Mouse (Mus musculus): ENCODE results near the gene Ssh3. TPM values are rescaled to one million over a fixed set of nuclear protein-coding genes. Genes with fewer than 3 reads are reported as not detected.

The Ssh3 gene
- polyA plus RNA-seq, 3 experiments from 2014 or later: 9.6 to 14.5 (median 13.6) TPM

- no peak for ATAC-seq
Measured at GRCm38 (mm10) chr19:4242416-4242815, 26.6 kb downstream of the Ssh3 start.

- no peak for ATAC-seq
Measured at GRCm38 (mm10) chr19:4240247-4240668, 28.7 kb downstream of the Ssh3 start.

- ATAC-seq: no peak
Measured at GRCm38 (mm10) chr19:4234548-4234947, 34.4 kb downstream of the Ssh3 start.

GRCm38 (mm10) chr19:4232651-4233050 lies 36.3 kb downstream of the Ssh3 start:
- no peak for ATAC-seq

GRCm38 (mm10) chr19:4232186-4232572 lies 36.8 kb downstream of the Ssh3 start:
- peak; percentile 47 for ATAC-seq

GRCm38 (mm10) chr19:4231253-4232185 lies 37.5 kb downstream of the Ssh3 start, which contains the start of gene Pold4:
TSS of gene Pold4 (plus strand) at chr19:4231899.
- peak; percentile 86 for ATAC-seq

GRCm38 (mm10) chr19:4230415-4230814 lies 38.6 kb downstream of the Ssh3 start:
- peak; percentile 8 for ATAC-seq

- ATAC-seq: no peak
Measured at GRCm38 (mm10) chr19:4229451-4230076, 39.4 kb downstream of the Ssh3 start.

- ATAC-seq: no peak
Measured at GRCm38 (mm10) chr19:4228891-4229290, 40.1 kb downstream of the Ssh3 start.

- no peak for ATAC-seq
Measured at GRCm38 (mm10) chr19:4227894-4228678, 40.9 kb downstream of the Ssh3 start.

- no peak for ATAC-seq
Measured at GRCm38 (mm10) chr19:4227446-4227845, 41.5 kb downstream of the Ssh3 start.

- ATAC-seq: no peak
Measured at GRCm38 (mm10) chr19:4226779-4227178, 42.2 kb downstream of the Ssh3 start.

- no peak for ATAC-seq
Measured at GRCm38 (mm10) chr19:4222165-4222564, 46.8 kb downstream of the Ssh3 start.

GRCm38 (mm10) chr19:4220957-4221743 lies 47.8 kb downstream of the Ssh3 start:
- ATAC-seq: peak; percentile 38

GRCm38 (mm10) chr19:4220416-4220815 lies 48.6 kb downstream of the Ssh3 start:
- no peak for ATAC-seq

- ATAC-seq: no peak
Measured at GRCm38 (mm10) chr19:4219943-4220342, 49.0 kb downstream of the Ssh3 start.

- peak; percentile 54 for ATAC-seq
Measured at GRCm38 (mm10) chr19:4218784-4219183, 50.2 kb downstream of the Ssh3 start.

- no peak for ATAC-seq
Measured at GRCm38 (mm10) chr19:4218293-4218692, 50.7 kb downstream of the Ssh3 start.

- ATAC-seq: no peak
Measured at GRCm38 (mm10) chr19:4217855-4218254, 51.1 kb downstream of the Ssh3 start.

- ATAC-seq: no peak
Measured at GRCm38 (mm10) chr19:4217140-4217539, 51.8 kb downstream of the Ssh3 start.

- ATAC-seq: no peak
Measured at GRCm38 (mm10) chr19:4216041-4216685, 52.8 kb downstream of the Ssh3 start.

GRCm38 (mm10) chr19:4215451-4215840 lies 53.5 kb downstream of the Ssh3 start:
- no peak for ATAC-seq
